Mouse (Mus musculus) fibroblast of lung, adult 2 months (primary cell): ENCODE measurements at regions not wholly inside any gene's neighbourhood (a gene's known extent, or its start where the extent isn't known, plus 50 kb on each side); places are given as distances from the start of the nearest gene placed in this dataset.

Experiments used
- DNase-seq: peaks from one replicate; pipeline ENCODE4 v3.0.0-alpha.2; 2011; ENCODE audit warnings: low read depth

GRCm38 (mm10) chr4:72481748-72482147 lies 281.0 kb upstream of the Tle1 start:
- DNase-seq, result no peak

DNA sequence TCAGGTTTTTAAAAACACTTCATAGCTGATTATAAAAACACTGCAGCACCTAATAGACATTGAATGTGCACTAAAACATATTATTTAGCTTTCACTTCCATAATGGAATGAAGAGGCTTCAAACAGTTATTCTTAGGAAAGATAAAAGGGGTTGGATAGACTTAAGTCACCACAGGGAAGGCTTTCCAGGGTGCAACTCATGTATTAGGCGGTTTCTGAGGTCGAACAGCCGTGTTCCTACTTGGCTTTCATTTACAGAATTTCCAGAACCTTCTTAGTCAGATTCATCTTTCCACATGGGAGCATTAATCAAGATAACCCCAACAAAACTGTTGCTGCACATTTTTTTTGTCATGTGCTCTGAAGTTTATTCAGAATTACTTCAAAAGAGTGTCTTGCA lies 279.8 kb upstream of the Tle1 start:
- no peak for DNase-seq

DNA sequence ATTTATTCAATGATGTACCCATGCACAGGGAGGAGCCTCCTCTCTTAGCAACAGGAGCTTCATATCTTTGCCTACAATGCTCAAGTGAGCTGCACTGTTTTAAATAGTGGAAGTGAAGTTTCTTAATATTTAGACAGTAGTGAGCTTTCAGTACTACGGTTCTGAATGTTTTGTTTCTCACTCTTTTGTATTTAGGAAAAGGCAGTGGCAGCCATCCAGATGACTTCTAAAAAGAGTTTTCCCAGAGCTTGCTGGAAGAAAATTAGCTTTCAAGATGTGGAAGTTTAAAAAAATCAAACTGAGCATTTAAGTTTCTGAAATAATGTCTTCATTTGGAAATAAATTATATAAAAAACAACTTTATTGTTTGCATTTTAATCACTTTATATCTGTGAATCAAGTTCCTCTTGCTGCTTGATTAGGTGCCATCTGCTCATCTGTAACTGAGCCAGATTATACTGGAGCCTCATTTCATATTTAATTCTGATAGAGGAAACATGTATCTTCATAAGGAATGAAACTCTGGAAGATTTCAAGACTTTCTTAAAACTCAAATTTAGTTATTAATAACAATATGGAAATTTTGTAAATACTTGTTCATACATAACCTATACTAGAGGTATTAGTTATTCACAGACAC lies 268.6 kb upstream of the Tle1 start:
- DNase-seq, result no peak

GRCm38 (mm10) chr4:72444177-72444770 lies 243.6 kb upstream of the Tle1 start:
- DNase-seq, result no peak

DNA sequence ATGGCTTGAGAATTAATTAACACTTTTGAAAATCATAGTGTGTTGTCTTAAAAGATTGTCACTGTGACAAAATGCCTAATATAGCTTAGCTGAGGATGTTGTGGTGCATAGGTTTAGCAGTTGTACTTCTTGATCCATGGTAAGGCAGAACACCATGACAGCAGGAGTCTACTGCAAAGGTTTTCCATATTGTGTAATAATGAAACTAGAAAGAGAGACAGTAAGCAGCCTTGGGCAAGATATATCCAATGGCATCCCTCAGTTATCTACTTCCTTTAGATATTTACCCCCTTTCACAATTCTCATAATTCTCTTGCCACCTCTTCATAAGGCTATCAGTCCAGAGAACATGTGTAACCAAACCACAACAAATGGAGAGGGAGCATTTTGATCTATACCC lies 236.6 kb upstream of the Tle1 start:
- no peak for DNase-seq

- DNase-seq, result no peak
These were observed 224.6 kb upstream of the Tle1 start for GRCm38 (mm10) chr4:72425316-72425715.

DNA sequence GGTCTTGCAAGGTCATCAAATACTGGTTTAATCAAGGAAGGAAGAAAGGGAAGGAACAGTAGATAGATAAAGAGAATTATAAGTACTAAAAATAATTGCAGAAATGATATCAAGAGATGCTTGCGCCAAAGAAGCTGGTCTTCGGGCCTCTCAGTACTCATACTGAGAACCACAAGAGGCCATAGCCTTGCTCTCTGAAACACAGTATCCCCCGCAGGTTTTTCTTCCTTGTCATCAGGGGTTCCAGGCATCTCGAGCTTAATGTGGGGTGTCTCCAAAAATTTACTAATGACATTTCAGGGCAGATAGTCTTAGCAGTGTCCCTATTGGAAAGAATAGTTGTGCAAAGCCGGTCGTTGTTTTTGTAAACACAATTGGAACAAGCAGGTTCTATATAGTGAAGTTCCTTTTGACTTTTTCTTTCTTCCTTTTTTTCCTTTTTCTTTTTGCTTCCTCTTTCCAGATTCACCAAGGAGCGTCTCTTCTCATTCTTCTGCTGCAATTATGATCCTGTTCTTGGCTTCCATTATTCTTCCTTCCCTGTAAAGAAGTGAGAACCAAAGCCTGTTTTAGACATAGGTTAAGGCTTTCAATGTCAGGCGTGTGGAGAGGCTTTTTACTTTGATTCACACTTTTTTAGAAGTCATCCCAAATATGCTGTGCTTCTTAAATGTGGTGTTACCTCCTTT lies 211.5 kb upstream of the Tle1 start:
- DNase-seq, result no peak

DNA sequence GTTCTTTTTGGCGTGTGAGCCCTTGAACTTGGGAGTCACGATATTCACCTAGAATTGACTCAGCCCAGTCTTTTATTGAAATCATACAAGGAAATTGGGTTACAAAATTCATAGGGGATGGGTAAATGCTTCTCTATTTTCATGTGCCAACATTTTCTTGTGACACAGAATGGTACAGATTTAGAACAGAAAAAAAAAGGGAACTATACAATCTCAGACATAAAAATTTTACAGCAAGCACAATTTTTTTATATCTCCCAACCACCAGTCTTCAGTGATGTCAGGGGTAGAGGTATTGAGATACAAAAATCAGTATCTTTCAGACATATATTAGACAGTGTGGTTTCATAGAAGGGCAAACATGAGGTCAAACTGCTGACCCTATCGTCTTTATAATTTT lies 210.6 kb upstream of the Tle1 start:
- no peak for DNase-seq

GRCm38 (mm10) chr4:72400759-72401158 lies 200.0 kb upstream of the Tle1 start:
- DNase-seq, result no peak

- DNase-seq, result no peak
These were observed 191.2 kb upstream of the Tle1 start for GRCm38 (mm10) chr4:72391887-72392435.

DNA sequence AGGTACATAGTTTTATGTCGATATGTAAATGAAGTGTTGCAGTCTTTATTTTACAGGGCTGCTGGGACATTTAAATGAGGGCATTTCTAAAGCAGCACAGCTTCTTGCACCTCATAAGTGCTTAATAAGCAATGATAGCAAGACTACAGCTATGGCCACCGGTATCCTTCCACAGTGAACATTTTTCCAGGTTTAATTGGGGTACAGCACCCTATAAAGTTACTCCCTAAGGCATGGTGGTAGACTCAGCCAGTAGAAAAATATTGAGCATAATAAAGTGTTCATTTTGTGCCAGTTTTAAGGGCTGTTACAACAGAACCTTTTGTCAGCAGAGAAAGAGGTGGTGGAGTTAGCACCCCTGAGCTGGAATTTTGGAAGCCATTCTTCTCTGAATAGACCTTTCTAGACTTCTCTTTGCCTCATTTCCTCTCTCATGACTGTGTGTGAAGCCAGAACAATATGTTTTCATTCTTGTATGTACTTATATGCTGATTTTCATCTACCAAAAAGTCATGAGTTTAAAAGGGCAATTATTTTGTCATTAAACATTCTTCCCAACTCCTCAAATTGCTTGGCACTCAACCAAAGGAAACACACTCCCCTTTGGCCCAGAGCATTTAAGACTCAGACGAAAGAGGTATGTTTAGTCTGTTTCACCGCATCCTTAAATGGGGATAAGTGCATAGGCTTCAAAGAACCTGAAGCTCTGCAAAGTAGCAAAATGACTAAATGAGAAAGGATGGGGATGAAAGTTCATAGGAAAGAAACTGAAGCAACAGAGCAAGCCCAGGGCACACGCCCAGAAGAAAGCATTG lies 189.3 kb upstream of the Tle1 start:
- peak; percentile 35 for DNase-seq

DNA sequence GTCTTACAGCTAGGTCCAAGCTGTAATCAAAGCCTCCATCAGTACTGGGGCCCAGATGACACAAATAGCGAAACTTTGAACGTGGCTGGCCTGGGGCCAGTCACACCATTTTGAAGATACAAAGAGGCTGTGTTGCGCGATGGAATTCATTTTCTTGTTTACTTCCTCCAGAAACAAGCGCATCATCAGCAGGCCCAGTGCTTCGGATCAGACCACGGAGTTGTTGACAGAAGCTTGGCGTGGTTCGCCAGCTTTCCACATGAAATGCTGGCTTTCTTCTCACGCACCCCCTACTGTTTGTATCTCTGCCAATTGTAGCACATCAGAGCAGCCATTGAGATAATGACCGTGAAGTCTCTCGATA lies 184.2 kb upstream of the Tle1 start:
- peak; percentile 38 for DNase-seq

DNA sequence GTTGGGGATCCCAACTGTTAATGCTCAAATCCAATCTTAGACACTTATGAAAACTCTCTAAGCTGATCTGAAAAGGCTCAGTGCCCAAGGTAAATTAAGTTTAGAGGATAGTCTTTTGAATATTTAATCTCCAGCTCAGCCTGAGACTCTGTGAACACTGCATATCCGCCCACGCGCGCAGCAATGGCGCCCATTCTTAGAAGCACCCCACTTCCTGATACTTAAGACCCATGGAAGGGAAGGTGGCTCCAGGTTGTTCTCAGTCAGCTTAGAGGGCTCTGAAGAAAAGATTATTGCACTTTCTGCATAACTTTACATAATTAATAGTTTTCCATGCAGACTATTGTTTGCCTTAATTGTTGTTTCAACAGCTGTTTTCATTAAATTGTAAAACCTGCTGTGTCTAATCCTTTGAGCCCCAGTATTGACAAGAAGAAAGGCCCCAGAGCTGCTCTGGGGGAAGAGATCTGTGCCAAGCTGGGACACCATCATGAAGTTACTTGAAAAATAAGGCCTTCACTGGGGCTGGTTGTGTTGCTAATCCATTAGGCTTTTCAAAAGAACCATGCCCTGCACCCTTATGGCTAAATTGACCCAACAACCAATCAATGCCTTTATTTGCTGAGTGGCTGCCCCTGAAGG lies 183.7 kb upstream of the Tle1 start:
- DNase-seq, result no peak

GRCm38 (mm10) chr4:72383729-72384128 lies 183.0 kb upstream of the Tle1 start:
- no peak for DNase-seq

GRCm38 (mm10) chr4:72382517-72383147 lies 181.9 kb upstream of the Tle1 start:
- DNase-seq, result no peak

DNA sequence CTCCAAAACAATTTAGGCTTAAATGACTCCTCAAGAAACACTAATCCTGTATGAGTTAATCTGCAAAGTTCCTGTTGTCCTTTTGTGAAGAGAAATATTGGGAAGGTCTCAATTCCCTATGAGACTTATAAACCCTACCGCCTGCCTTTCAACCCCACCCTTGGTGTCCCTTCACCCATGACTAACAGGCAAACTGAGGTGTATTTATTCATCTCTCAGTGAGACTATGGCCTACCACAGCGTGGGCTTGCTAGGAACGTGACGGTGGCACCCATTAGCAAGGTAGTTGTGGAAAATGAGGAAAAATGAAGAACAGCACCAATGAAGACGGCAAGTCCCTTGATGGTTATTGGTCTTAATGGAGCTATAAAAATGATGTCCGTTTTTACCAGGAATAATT lies 181.0 kb upstream of the Tle1 start:
- no peak for DNase-seq

DNA sequence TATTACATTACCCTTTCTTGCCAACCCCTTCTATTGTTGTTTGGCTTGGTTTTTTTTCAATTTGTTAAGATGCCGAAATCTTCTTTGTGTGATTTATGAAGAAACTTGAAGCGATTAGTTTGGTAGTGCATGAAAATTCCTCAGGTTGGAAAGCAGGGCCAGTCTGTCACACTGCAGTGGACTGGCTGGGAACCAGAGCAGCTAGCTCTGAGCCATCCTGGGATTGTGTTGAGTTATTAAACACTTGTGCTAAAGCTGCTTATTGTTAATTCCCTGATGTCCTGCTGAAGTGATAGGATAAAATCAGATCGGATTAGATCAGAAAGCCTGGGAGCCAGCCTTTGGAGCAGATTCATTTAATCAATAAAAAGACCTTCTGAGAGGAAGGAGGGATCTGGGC lies 180.4 kb upstream of the Tle1 start:
- no peak for DNase-seq

- no peak for DNase-seq
These were observed 178.8 kb upstream of the Tle1 start for GRCm38 (mm10) chr4:72379515-72379914.

GRCm38 (mm10) chr4:72379011-72379410 lies 178.3 kb upstream of the Tle1 start:
- DNase-seq, result no peak

DNA sequence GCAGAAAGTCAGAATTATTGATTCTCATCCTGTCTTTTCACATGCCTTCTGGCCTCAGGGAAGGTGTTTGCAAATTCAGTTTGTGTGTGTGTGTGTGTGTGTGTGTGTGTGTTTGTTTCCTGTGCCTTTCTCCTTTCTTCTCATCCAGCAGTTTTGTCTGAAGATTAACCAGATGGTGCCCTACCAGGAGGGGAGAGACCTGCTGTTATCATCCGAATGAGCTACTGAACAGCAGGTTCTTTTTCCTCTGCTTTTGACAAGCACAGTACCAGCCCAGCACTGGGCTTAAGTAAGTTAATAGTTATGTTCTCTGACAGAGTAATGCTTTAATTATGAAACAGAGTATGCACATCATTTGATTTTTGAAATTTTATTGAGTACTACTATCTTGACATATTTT lies 176.8 kb upstream of the Tle1 start:
- DNase-seq, result no peak

DNA sequence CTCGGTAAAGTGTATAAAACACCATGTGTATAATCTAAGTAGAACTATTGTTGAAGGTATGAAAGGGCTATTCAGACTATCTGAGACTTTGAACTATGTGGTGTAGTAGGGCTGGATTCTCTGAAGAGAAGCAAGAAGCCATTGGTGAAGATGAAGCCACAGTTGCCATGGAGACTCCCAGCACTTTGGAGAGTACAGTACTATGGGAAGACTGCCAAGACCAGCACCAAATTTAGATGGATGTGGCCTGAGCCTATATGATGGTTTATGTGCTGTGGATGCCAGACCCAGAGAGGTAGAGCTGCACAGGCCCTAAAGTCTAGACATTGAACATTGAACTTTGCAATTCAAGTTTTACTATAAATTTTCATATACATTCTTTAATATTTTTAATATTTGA lies 151.3 kb upstream of the Tle1 start:
- no peak for DNase-seq

DNA sequence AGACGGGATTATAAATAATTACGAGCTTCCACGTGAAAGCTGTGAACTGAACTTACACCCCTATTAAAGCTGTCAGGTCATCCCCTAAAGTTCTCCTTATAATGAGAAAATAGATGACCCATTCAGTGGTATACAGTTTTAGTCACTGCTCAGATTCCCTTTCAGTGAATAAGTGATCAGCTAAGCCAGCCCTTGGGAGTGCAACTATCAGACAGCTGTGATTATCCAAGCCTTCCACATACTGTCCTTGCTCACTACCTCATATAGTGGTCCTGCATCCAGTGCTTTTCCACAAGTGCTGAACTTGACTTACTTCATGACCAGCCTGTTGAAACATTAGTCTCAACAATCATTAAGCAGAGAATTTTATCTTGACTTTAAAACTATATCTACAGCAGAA lies 131.2 kb upstream of the Tle1 start:
- no peak for DNase-seq
